In the genomic region with DNA sequence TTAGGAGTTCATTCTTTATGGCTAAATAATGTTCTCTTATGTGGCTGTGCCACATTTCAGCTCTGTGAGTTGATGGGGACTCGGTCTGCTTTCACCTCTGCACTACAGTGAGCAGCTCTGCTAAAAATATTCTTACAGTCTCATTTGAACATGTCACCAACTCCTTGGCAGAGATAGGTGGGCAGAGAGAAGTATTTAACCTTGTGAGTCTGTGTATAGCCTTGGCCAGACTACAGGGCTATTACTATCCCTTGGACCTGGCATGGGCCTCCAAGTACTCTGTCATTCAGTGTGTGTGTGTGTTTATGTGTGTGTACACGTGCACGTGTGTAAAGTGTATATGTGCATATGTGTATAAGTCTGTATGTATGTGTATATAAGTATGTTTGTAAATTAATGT, we compare ENCODE assay signal across 21 mouse cellular contexts. TPM values are rescaled to one million over a fixed set of nuclear protein-coding genes. Genes with fewer than 3 reads are reported as not detected.
A peak's percentile ranks its signal among the peaks of the same experiment; 100 is the strongest.
DNase-seq lines count a peak whose midpoint lies in the region; ATAC-seq and TF ChIP-seq lines count a peak whose summit lies in the region.
"Not testable (repeated sequence)": the region's sequence is repeated elsewhere in the genome, so short reads cannot be mapped to it uniquely, and the experiment has no call there.
"Had no signal": no experiment of that assay in that cellular context is flagged by ENCODE, and none has a peak within 500 bp of the region (broad histone marks: within the 10 kb centered on the region; RNA-seq: fewer than 3 reads in every experiment).

No protein-coding gene starts in this region.

- 72% methylated on average over 3 of the region's 3 CpGs for WGBS in heart, embryonic 15.5 days
- WGBS in heart, embryonic 16.5 days, result 45% methylated on average over 1 of the region's 3 CpGs
- WGBS in heart, postnatal 0 days, result 10% methylated on average over 1 of the region's 3 CpGs

- not testable (repeated sequence) for H3K27me3 ChIP-seq in heart, embryonic 15.5 days; heart, embryonic 16.5 days (ENCODE audit: control insufficient read depth, insufficient read depth, low read length); heart, postnatal 0 days (ENCODE audit: control insufficient read depth, insufficient read depth, low read length)

- not testable (repeated sequence) for H3K27ac ChIP-seq in heart, embryonic 15.5 days; heart, embryonic 16.5 days (ENCODE audit: low read length); heart, postnatal 0 days (ENCODE audit: low read depth)

- not testable (repeated sequence) for H3K4me3 ChIP-seq in heart, embryonic 15.5 days; heart, embryonic 16.5 days (ENCODE audit: low read length); heart, postnatal 0 days (ENCODE audit: low read depth, low read length)

- ATAC-seq in heart, embryonic 15.5 days (replicated peaks; ENCODE audit: insufficient number of reproducible peaks, insufficient read depth, low FRiP score, low read depth), result peak; percentile 47; the same call in 1 of the 2 replicates
- ATAC-seq in heart, embryonic 16.5 days (replicated peaks; ENCODE audit: extremely low read depth, insufficient read depth, low FRiP score), result peak; percentile 73
- peak; percentile 88 for ATAC-seq in heart, postnatal 0 days (ENCODE audit: insufficient read depth, low read depth)

- H3K9ac ChIP-seq in heart, embryonic 15.5 days; heart, embryonic 16.5 days (ENCODE audit: low read length); heart, postnatal 0 days (replicated peaks; ENCODE audit: low read depth, low read length): not testable (repeated sequence)

- not testable (repeated sequence) for TF ChIP-seq EP300 in heart, postnatal 0 days (IDR thresholded peaks at IDR 0.05; ENCODE audit: low read depth)

- H3K9me3 ChIP-seq in heart, embryonic 15.5 days (replicated peaks); heart, embryonic 16.5 days (replicated peaks; ENCODE audit: control insufficient read depth, low read length); heart, postnatal 0 days (replicated peaks; ENCODE audit: control insufficient read depth, low read length): not testable (repeated sequence)

- not testable (repeated sequence) for H3K36me3 ChIP-seq in heart, embryonic 15.5 days; heart, embryonic 16.5 days (ENCODE audit: control insufficient read depth, insufficient read depth); heart, postnatal 0 days (replicated peaks; ENCODE audit: control insufficient read depth, insufficient read depth, low read length)

- H3K4me1 ChIP-seq in heart, embryonic 15.5 days (replicated peaks); heart, embryonic 16.5 days (ENCODE audit: control insufficient read depth, insufficient read depth, low read length); heart, postnatal 0 days (ENCODE audit: control insufficient read depth, insufficient read depth): not testable (repeated sequence)

- peak; percentile 61 for DNase-seq in heart, adult 11 months
- DNase-seq in heart, postnatal 0 days (ENCODE audit: low spot score), result not testable (repeated sequence)

- TF ChIP-seq CTCF in heart, postnatal 0 days (IDR thresholded peaks at IDR 0.05; ENCODE audit: low read depth), result not testable (repeated sequence)

- not testable (repeated sequence) for H3K4me2 ChIP-seq in heart, embryonic 15.5 days; heart, embryonic 16.5 days (ENCODE audit: low read depth, low read length); heart, postnatal 0 days (ENCODE audit: low read depth, low read length)

RNA-seq across cellular contexts. Expression of a gene that starts 1.1 kb away (rescaled TPM):
- polyA plus RNA-seq in heart, embryonic 15.5 days (2015; fragmentation: Nextera tagmentation; extraction: Ambion mirVana), result not detected in 2 replicates
- not detected in 2 replicates for polyA plus RNA-seq in heart, embryonic 16.5 days (2015; fragmentation: Nextera tagmentation; extraction: Ambion mirVana)
- total RNA-seq in heart, postnatal 0 days (2014; rRNA removed; ENCODE audit: low replicate concordance), result not detected in 2 replicates
- polyA plus RNA-seq in heart, postnatal 0 days (2015; fragmentation: Nextera tagmentation; extraction: Ambion mirVana), result not detected in 2 replicates
- total RNA-seq: adrenal gland, adult 18-20 months; adrenal gland, adult 2 months; adrenal gland, adult 8-10 months; adrenal gland, postnatal 10 days; adrenal gland, postnatal 14 days; adrenal gland, postnatal 25 days; adrenal gland, postnatal 36 days; adrenal gland, postnatal 4 days; CH12.LX; ES-E14; G1E; MEL had no signal
- polyA plus RNA-seq: activated CD4-positive, CD25-positive, alpha-beta regulatory T cell, adult 4 months; adrenal gland, adult 2 months; brain, embryonic 14.5 days; C2C12; CD4-positive, CD25-positive, alpha-beta regulatory T cell, adult 4 months; G1E; Patski had no signal

RNA-seq across cellular contexts. Expression of a gene that starts 4.6 kb away (rescaled TPM):
- polyA plus RNA-seq in heart, embryonic 15.5 days (2015; fragmentation: Nextera tagmentation; extraction: Ambion mirVana), result not detected in 2 replicates
- polyA plus RNA-seq in heart, embryonic 16.5 days (2015; fragmentation: Nextera tagmentation; extraction: Ambion mirVana), result not detected in 2 replicates
- not detected in 2 replicates for total RNA-seq in heart, postnatal 0 days (2014; rRNA removed; ENCODE audit: low replicate concordance)
- not detected in 2 replicates for polyA plus RNA-seq in heart, postnatal 0 days (2015; fragmentation: Nextera tagmentation; extraction: Ambion mirVana)
- total RNA-seq: adrenal gland, adult 18-20 months; adrenal gland, adult 2 months; adrenal gland, adult 8-10 months; adrenal gland, postnatal 10 days; adrenal gland, postnatal 14 days; adrenal gland, postnatal 25 days; adrenal gland, postnatal 36 days; adrenal gland, postnatal 4 days; CH12.LX; ES-E14; G1E; MEL had no signal
- polyA plus RNA-seq: activated CD4-positive, CD25-positive, alpha-beta regulatory T cell, adult 4 months; adrenal gland, adult 2 months; brain, embryonic 14.5 days; C2C12; CD4-positive, CD25-positive, alpha-beta regulatory T cell, adult 4 months; G1E; Patski had no signal

RNA-seq across cellular contexts. Expression of a gene that starts 6.7 kb away (rescaled TPM):
- not detected in 2 replicates for polyA plus RNA-seq in heart, embryonic 15.5 days (2015; fragmentation: Nextera tagmentation; extraction: Ambion mirVana)
- not detected in 2 replicates for polyA plus RNA-seq in heart, embryonic 16.5 days (2015; fragmentation: Nextera tagmentation; extraction: Ambion mirVana)
- total RNA-seq in heart, postnatal 0 days (2014; rRNA removed; ENCODE audit: low replicate concordance), result not detected in 2 replicates
- not detected in 2 replicates for polyA plus RNA-seq in heart, postnatal 0 days (2015; fragmentation: Nextera tagmentation; extraction: Ambion mirVana)
- total RNA-seq: adrenal gland, adult 18-20 months; adrenal gland, adult 2 months; adrenal gland, adult 8-10 months; adrenal gland, postnatal 10 days; adrenal gland, postnatal 14 days; adrenal gland, postnatal 25 days; adrenal gland, postnatal 36 days; adrenal gland, postnatal 4 days; CH12.LX; ES-E14; MEL had no signal
- polyA plus RNA-seq: activated CD4-positive, CD25-positive, alpha-beta regulatory T cell, adult 4 months; adrenal gland, adult 2 months; brain, embryonic 14.5 days; C2C12; CD4-positive, CD25-positive, alpha-beta regulatory T cell, adult 4 months; G1E; Patski had no signal

RNA-seq across cellular contexts. Expression of a gene that starts 11.5 kb away (rescaled TPM):
- not detected in 2 replicates for polyA plus RNA-seq in heart, embryonic 15.5 days (2015; fragmentation: Nextera tagmentation; extraction: Ambion mirVana)
- polyA plus RNA-seq in heart, embryonic 16.5 days (2015; fragmentation: Nextera tagmentation; extraction: Ambion mirVana), result not detected in 2 replicates
- total RNA-seq in heart, postnatal 0 days (2014; rRNA removed; ENCODE audit: low replicate concordance), result not detected in 2 replicates
- polyA plus RNA-seq in heart, postnatal 0 days (2015; fragmentation: Nextera tagmentation; extraction: Ambion mirVana), result not detected in 2 replicates
- total RNA-seq: adrenal gland, adult 18-20 months; adrenal gland, adult 2 months; adrenal gland, adult 8-10 months; adrenal gland, postnatal 10 days; adrenal gland, postnatal 14 days; adrenal gland, postnatal 25 days; adrenal gland, postnatal 36 days; adrenal gland, postnatal 4 days; CH12.LX; ES-E14; G1E; MEL had no signal
- polyA plus RNA-seq: activated CD4-positive, CD25-positive, alpha-beta regulatory T cell, adult 4 months; adrenal gland, adult 2 months; brain, embryonic 14.5 days; C2C12; CD4-positive, CD25-positive, alpha-beta regulatory T cell, adult 4 months; G1E; Patski had no signal

RNA-seq across cellular contexts. Expression of a gene that starts 12.3 kb away (rescaled TPM):
- not detected in 2 replicates for polyA plus RNA-seq in heart, embryonic 15.5 days (2015; fragmentation: Nextera tagmentation; extraction: Ambion mirVana)
- polyA plus RNA-seq in heart, embryonic 16.5 days (2015; fragmentation: Nextera tagmentation; extraction: Ambion mirVana), result not detected in 2 replicates
- not detected in 2 replicates for total RNA-seq in heart, postnatal 0 days (2014; rRNA removed; ENCODE audit: low replicate concordance)
- polyA plus RNA-seq in heart, postnatal 0 days (2015; fragmentation: Nextera tagmentation; extraction: Ambion mirVana), result not detected in 2 replicates
- total RNA-seq: adrenal gland, adult 18-20 months; adrenal gland, adult 2 months; adrenal gland, adult 8-10 months; adrenal gland, postnatal 10 days; adrenal gland, postnatal 14 days; adrenal gland, postnatal 25 days; adrenal gland, postnatal 36 days; adrenal gland, postnatal 4 days; CH12.LX; ES-E14; MEL had no signal
- polyA plus RNA-seq: activated CD4-positive, CD25-positive, alpha-beta regulatory T cell, adult 4 months; adrenal gland, adult 2 months; brain, embryonic 14.5 days; C2C12; CD4-positive, CD25-positive, alpha-beta regulatory T cell, adult 4 months; G1E; Patski had no signal
